Mouse (Mus musculus) thymus, postnatal 10 days (tissue): ENCODE measurements around the gene Ywhae.

Source experiments
- DNase-seq, 2 experiments: peaks; one replicate each; pipeline ENCODE4 v3.0.0; 2021; ENCODE audit warnings: low spot score in 2 of 2

Ywhae gene

DNA sequence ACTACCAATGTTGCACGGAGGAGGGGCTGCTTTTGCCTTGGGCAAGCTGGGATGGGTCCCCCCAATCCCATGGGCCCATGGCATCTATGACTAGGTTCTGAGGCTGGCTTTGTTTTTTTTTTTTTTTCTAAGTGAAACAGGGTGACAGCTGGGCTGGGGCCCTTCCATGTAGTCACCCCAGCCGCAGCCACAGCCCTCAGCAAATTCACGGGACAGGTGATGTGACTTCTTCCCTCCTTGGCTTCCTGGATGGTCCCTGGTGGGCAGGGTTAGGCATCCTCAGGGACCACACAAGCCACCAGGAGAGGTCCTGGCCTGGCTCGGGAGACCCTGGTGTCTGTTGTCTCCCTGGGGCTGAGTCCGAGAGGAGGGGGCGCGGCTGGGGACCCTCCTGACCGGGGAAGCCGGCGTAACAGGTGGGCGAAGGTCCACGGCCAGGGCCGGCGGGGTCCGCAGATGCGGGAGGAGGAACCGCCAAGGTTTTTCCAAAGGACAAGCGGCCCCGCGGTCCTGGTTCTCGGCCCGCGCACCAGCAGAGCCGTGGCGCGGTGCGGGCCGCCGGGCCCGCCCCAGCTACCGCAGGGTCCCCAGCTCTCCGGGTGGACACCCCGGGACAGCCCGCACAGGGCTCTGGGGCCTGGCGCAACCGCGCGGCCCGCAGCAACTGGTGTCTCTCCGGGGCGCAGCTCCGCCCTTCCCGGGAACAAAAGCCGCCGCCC is 62.1 kb downstream of the Ywhae start:
- no peak for DNase-seq

DNA sequence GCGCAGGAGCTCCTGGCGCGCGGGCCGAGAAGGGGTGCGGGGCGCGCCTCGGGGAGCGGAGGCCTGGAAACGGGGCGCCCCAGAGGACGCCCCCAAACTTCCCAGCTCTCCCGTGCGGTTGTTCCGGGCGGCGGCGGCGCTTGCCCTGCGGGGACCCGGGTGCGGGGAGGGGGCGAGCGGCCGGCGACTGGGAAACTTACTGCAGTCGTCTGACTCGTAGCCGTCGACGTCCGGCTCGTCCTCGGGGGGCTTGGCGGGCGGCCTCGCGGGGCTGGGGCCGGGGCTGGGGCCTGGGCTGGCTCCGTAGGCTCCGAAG is 62.6 kb downstream of the Ywhae start:
- DNase-seq, result no peak

DNA sequence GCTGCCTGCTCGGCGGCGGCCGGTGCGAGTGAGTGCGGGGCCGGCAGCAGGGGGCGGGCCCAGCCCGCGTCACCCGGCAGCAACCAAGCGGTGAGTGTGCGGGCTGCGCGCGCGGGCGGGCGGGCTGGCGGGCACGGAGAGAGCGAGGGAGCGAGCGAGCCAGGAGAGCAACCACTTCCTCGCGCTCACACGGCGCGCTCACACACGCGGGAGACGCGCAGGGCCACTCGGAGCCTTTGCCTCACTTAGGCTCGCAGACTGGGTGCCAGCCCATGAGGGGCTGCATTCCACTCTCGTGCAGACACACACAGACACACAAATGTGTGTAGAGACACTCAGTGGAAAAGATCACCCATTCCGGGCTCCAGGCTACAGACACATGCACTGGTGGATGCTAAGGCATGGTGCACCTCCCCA is 63.4 kb downstream of the Ywhae start, which contains the start of gene Doc2b:
Doc2b (minus strand) TSS at position 21 of the 417 bp plus-strand sequence.
- DNase-seq, result no peak

DNA sequence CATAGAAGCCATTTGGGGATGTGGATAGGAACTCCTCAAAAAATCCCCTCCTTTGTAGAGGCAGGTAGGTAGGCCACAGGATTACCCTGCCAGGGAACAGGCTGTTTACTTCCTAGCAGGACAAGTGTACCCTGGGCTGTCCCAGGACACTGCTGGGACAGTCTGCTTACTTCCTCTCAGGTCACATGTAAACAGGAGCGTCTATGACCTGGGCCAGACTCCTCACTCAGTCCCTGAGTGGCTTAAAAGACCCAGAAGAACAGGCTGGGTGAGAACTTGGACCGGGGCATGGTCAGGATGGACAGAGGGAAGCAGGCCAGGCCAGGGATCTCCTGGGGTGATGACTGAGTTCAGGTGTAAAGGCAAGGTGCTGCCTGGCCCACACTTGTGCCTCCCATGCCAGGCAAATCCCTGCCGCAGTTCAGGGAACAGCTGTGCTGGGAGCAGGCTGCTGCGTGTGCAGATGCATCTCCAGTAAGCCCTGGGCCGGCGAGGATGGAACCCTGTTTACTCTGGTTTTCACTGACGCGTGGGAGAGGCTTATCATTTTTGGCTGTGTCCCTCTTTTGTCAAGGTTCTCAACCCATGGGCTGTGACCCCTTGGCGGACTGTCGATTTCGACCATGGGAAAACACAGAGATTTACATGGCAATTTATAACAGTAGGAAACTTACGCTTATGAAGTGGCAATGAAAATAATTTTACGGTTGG is 64.0 kb downstream of the Ywhae start:
- no peak for DNase-seq

DNA sequence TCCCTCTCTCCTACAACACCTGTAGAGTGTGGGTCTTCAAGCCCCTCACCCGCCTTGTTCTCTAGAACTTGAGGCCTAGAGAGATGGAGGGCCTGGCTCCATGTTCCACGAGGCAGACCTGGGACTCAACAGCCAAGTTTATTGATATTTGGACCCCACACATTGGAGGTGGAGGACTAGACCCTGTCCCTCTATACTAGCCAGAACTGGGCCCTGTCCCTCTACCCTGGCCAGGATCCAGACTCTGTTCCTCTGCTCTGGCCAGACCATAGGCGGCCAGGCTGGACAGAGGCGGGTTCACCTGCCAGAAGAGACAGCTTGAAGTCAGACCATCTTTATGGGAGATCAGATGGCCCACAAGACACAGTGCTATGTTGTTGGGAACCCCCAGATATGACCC is 68.7 kb downstream of the Ywhae start:
- no peak for DNase-seq

DNA sequence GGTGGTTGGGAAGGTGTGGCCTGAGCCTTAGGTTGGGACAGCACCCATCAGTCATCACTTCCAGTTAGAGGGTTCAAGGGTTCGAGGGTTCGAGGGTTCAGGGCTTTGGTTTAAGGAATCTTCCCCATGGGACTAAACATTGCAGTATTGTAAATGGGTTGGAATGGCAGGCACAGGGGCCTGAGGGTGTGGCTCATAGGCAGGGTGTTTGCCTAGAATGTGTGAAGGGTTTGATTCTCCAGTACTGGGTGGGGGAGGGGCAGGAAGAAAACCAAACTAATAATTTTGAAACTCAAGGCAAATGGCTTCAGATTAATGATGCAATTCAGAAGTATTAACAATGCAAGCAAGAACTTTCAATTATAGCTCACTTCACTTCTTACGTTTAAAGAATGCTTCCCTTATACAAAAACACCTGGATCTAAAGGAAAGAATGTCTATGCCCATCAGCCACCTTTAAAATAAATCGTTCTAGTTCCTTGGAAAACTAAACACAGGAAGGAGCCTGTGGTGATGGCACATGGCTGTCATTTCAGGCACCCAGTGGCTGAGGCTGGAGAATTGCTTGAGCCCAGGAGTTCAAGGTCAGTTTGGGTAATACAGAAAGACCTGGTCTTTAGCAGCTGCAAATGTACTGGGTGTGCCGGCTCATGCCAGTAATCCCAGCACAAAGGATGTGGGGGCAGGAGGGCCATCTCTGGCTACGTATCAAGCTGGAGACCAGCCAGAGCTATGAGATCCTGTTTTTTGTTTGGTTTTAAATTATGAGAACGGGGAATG is 69.3 kb downstream of the Ywhae start:
- no peak for DNase-seq

DNA sequence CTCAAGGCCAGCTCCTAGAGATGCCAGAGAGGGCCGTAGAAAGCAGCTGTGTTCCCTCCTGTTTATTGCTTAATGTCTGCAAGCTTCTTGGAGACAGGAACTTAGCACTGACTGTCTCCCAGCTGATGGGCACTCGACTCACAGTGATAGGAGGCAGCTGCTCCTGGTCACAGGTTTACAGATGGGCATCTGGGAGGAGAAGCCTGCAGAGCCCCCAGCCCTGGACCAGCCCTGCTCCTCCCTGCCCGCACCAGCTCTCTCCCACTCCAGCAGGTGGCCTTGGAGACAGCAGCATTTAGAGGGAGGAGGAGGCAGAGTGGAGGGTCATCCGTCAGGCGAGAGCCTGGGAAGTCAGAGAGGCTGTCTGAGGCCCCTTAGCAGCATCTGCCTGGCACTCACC is 74.8 kb downstream of the Ywhae start:
- DNase-seq, result no peak

DNA sequence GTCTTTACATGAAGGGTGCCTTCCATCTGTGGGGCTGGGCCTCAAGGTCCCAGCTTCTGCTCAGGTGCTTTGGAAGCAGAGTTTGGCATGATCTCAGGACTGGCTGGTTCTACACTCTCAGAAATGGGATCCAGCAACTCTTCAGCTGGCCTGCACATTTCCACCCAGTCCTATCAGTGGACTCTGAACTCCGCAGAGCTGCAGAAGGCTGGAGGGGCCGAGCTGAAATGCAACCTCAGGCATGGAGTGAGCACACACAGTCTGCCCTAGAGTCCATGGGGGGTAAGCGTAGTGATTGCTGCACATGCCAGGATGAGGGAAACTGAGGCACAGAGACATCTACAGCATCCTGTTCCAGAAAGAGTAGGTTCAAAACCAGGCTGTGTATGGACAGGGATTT is 77.9 kb downstream of the Ywhae start:
- DNase-seq, result no peak

DNA sequence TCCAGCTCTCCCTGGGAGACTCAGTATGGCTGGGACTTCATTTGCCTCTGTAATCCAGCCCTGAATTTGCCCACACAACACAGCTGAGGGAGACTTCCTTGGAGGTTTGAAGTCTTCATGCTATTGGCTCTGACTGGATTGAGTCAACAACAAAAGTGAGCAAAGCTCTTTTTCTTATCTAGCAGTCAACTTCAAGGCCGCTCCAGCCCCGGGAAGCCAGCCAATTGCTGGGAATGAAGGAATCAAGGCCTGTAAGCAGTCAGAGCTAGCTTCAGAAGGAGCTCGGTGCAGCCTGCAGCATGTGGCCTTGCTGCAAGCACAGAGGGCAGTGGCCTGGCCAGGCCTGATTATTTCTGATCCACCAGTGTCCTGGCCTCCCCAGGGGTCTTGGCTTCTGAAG is 79.2 kb downstream of the Ywhae start:
- DNase-seq, result no peak

DNA sequence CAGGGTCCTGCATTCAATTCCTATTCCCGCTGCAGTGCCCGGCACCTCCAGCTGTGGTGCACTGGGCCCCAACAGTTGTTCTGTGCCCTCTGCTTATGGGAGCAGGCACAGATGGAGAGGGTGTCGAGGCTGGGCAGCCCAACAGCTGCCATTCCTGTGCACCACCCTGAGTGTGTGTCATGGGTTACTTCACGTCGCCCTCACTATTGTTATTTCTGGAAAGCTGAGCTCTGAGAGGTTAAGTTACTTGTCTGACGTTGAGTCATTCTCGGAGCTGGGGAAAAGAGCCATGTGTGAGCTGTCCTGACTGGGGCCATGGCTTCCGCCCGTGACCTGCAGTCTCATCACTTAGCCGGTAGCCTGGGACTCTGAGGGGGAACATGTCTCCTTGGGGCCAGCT is 80.4 kb downstream of the Ywhae start:
- DNase-seq, result no peak
